Mouse (Mus musculus) mesoderm, embryonic 11.5 days (tissue): ENCODE measurements at regions not wholly inside any gene's neighbourhood (a gene's known extent, or its start where the extent isn't known, plus 50 kb on each side); places are given as distances from the start of the nearest gene placed in this dataset.
"Not testable (repeated sequence)": the region's sequence is repeated elsewhere in the genome, so short reads cannot be mapped to it uniquely, and the experiment has no call there.

Experiments
- DNase-seq: peaks from one replicate; pipeline ENCODE4 v3.0.0-alpha.2; 2012; ENCODE audit warnings: low read depth, low spot score

- no peak for DNase-seq
These were observed 59.9 kb upstream of the Bend4 start for GRCm38 (mm10) chr5:67487965-67488409.

- not testable (repeated sequence) for DNase-seq
These were observed 62.6 kb upstream of the Bend4 start for GRCm38 (mm10) chr5:67490709-67491108.

DNA sequence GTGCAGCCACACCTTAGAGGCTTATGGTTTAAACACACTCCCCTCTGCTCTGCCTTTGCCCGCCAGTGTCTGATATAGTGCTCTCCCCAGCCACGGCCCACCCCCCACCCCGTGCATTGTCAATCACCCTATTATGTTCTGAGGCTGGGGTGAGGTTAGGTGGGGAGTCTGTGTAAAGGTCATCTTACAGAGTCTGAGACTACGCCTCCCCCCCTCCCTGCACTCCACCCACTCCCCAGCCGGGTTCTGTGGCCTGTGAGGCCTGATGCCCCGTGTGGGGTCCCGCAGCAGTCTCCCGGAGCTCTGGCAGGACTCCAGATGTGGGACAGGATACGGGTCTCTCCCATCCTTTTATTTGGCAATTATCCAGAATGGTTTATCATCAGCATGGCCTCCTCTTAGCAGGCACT lies 64.8 kb upstream of the Bend4 start:
- DNase-seq, result no peak

- no peak for DNase-seq
These were observed 68.6 kb upstream of the Bend4 start for GRCm38 (mm10) chr5:67496710-67497109.

DNA sequence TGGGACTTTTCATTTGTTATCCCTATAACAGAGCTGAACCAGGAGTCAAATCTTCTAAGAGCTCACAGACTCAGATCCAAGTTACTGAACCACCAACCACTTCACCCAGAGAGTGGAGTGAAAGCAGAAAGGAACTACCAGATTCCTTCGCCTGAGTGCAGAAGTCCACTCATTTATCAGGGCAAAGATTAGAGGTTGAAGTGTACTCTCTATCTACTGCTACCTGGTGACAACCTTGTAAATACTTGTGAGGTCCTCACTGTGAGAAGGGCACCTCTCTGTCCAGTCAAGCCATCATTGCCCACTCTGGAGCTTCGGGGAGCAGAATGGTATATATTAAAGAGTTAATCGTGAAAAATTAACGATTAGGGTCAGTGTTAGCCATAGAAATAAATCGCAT lies 87.4 kb upstream of the Shisa3 start:
- DNase-seq, result no peak

DNA sequence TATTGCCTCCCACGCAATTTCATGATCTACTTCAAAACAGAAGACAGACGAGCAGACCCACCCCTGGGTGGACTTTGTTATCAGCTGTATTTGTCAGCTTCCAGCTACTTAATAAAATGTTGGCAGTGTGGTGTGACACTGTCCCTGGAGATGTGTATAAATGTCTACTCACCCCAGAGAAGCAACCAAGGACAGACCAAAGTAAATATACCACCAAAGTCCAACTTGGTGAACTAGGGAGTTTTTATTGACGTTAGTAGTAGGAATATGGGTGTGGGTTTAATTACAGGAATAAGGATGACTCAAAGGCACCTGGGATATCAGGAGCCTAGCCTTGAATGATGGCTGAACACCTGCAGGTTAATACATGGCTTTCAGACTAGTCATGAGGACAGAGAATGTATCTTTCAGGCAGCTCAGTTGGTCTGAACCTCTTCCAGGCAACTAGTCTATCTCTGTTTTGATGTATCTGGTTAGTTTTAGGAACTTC lies 86.2 kb upstream of the Shisa3 start:
- DNase-seq, result no peak

GRCm38 (mm10) chr5:67530149-67530548 lies 77.5 kb upstream of the Shisa3 start:
- DNase-seq, result no peak

GRCm38 (mm10) chr5:67530957-67531356 lies 76.7 kb upstream of the Shisa3 start:
- DNase-seq, result peak; percentile 64

- peak; percentile 88 for DNase-seq
These were observed 75.3 kb upstream of the Shisa3 start for GRCm38 (mm10) chr5:67532351-67532750.

DNA sequence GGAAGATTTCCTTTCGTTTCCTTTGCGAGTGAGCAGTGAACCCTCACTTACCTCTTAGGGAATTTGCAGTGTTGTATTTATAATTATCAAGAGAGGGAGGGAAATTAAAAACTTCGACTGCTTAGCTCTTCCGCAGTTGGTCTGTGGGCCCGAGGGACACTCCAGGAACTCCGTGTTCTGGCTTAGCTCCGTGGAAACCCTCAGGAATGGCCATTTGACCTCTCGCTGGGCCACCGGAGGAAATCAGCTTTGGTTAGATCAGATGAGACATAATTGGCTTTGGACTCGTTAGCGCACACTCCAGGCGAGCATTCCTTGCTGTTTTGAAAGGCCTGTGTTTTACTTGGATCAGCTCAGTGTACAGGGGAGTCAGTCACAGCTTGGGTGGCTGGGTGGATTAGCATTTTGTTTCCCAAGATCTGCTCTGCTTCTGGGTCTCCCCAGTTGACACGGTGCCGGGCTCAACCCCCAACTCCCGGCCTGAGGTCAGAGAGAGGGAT lies 74.9 kb upstream of the Shisa3 start:
- no peak for DNase-seq

DNA sequence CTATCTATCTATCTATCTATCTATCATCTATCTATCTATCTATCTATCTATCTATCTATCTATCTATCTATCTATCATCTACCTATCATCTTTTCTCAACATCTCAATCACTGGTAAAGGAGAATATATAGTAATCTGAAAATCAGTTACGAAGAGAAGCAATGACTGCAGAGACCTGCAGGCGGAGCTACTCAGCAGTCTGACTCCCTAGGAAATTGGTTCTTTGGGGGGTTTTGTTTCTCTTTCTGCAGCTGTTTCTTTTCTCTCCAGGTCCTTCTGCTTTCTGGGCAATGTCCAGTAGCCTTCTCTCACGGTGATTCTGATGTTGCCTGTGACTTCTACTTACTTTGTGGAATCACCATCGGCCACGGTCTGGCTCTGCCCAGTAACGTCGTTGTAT lies 73.6 kb upstream of the Shisa3 start:
- no peak for DNase-seq

- DNase-seq, result no peak
These were observed 69.7 kb upstream of the Shisa3 start for GRCm38 (mm10) chr5:67537990-67538389.

- no peak for DNase-seq
These were observed 68.0 kb upstream of the Shisa3 start for GRCm38 (mm10) chr5:67539591-67540238.

DNA sequence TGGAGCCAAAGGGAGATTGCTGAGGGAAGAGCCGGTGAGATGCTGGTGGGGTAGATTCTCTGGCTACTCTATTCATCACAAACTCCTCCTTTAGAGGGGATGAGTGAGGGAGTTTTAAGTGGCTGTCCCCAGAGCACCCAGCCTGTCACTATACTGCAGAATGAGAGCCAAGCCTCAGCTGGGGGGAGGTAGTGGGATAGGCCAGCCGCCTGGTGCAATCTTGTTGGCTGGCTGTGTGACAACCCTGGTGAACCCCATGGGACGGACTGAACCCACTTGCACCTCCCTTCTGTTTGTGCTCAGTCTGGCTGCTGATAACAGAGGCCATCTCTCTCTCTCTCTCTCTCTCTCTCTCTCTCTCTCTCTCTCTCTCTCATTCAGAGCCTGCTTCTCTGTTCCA lies 65.8 kb upstream of the Shisa3 start:
- DNase-seq, result no peak

DNA sequence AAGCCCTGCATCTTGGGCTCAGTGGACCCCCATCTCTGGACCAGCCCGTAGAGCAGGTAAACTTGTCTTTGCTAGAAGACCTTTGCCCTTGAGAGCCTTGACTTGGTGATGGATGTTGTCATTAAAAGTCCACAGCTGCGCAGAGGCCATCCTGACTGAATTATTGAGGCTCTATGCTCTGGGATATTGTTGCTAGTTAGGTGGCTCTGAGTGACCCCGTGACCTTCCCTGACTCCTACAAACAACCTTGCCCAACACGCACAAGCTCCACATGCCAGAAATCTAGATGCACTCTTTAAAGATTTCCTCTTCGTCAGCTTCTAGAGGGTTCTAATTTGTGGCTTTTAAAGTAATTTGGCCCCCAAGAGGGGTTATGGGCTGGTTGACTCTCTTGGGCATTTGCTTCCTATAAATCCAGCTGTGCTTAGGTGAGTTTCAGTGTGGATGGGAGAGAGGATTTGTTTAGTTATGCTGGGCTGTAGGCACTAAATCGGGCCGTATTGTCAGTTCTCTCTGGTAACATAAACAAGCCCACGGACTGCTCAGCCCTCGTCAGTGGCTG lies 63.6 kb upstream of the Shisa3 start:
- DNase-seq, result peak; percentile 61

DNA sequence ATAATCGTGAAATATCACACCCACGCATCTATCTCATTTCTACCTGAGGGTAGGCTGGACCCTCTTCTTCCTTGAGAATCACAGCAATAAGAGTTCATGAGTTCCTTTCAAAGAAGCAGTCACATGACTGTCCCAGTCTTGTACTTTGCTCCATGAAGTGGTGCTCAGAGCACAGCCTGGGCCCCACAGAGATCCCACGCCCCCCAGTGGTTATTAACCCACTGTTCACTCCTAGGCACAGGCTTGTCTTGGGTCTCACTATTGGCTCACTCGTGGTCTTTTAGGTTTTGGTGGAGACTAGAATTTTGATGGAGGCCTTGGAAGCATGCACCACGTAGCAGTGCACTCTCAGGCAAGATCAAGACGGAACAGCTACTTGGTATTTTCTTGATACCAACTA lies 57.4 kb upstream of the Shisa3 start:
- no peak for DNase-seq

DNA sequence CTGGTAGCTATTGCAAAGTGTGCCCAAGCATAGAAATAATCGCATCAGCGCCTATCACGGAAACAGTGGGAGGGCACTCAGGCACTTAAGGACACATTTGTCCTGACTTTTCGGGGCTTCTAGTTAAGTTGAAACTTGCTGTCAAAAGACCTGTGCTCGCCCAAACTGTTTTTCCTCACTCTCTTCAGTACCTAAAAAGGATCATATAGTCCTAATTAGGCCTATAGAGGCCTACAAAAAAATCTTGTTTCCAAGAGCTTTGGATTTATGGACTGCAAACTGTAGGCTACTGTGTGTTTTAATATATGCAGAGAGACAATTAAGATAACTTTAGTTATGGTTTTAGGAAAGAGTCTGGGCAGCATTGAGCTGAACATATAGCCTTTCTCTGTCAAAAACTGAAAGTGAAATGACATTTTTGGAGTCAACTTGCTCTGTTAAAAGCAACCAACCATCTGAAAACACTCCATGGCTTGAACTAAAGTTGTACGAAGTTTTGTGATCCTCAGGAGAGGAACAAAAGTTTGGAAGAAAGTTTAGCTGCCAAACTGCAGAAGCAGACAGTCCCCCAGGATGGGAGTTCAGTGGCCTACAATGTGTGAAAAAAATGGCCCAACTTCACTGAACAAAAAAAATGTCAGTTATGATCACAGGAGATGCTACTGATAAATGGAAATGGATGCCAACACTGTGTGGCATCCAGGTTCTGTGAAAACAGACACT lies 55.9 kb upstream of the Shisa3 start:
- no peak for DNase-seq

DNA sequence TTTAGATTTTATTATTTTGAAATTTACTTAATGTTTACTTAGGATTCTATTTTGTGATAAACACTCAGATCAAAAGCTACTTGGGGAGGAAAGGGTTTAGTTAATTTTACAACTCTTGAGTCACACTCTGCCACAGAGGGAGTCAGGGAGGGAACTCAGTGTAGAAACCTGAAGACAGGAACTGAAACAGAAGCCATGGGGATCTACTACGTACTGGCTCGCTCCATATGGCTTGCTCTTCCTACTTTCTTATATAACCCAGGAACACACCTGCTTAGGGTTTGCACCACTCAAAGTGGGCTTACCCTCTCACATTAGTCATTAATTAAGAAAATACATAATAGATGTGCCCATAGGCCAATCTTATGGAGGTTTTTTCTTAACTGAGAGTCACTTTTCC lies 54.8 kb upstream of the Shisa3 start:
- DNase-seq, result no peak
